Mouse (Mus musculus): ENCODE measurements around the gene D10Wsu102e. TPM values are rescaled to one million over a fixed set of nuclear protein-coding genes. Genes with fewer than 3 reads are reported as not detected.

The D10Wsu102e gene
- polyA plus RNA-seq, 1 experiment, result 0.54 TPM

DNA sequence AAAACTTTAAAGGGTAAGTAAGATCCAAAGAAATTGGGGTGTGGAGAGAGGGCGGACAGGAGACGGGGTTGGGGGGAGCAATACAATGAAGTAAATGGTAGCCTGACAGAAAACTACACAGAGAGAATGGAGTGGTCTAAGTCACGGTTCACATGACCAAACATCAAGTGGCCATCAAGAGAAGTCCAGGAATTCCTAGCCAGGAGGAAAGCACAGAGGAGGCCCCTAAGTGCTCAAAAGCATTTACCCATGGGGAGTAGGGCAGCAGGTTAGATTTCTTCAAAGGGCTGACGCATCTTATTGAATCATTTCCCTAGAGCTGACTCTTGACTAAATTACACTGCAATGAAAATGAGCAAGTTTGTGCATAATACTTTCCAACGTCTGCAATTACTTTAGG, 31.2 kb upstream of the D10Wsu102e start:
- H3K4me1 ChIP-seq (ENCODE audit: control insufficient read depth, insufficient read depth, low read length), result peaks cover 46% of the 10 kb centered on the region

DNA sequence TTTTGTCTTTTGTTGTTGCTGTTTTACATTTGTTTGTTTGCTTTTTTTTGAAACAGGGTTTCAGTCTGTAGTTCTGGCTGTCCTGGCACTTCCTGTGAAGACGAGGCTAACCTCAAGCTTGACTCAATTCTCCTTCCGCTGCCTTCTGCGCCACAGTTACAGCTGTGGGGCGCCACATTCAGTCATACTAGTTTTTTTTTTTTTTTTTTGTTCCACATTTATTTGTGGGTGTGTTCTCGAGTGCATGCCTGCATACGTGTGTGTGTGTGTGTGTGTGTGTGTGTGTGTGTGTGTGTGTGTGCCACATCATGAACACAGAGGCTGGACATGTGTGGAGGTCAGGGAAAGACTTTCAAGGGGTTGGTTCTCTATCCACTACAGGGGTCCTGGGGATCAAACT, 29.7 kb upstream of the D10Wsu102e start:
- H3K4me1 ChIP-seq (ENCODE audit: control insufficient read depth, insufficient read depth, low read length), result peaks cover 41% of the 10 kb centered on the region
- peak overlapping the region; percentile 90 for H3K27ac ChIP-seq (ENCODE audit: insufficient read depth, low read depth, low read length)
- TF ChIP-seq POLR2A (IDR thresholded peaks at IDR 0.05; ENCODE audit: borderline replicate concordance, low read depth, low read length) (no peak), CTCF (IDR thresholded peaks at IDR 0.05; ENCODE audit: low read depth, low read length) (0 out of 2 replicates have a peak, but pooled peaks have one; percentile 23)
- no peak overlapping the region for H3K4me3 ChIP-seq (ENCODE audit: insufficient read depth, low read length)

More for the DNA sequence above, 31.2 kb upstream of the D10Wsu102e start:
- no peak for TF ChIP-seq POLR2A (IDR thresholded peaks at IDR 0.05; ENCODE audit: borderline replicate concordance, low read depth, low read length)
- TF ChIP-seq CTCF (IDR thresholded peaks at IDR 0.05; ENCODE audit: low read depth, low read length), result no peak
- H3K27ac ChIP-seq (ENCODE audit: insufficient read depth, low read depth, low read length), result peak overlapping the region; percentile 8; the same call in 1 of the 2 replicates
- no peak overlapping the region for H3K4me3 ChIP-seq (ENCODE audit: insufficient read depth, low read length)

DNA sequence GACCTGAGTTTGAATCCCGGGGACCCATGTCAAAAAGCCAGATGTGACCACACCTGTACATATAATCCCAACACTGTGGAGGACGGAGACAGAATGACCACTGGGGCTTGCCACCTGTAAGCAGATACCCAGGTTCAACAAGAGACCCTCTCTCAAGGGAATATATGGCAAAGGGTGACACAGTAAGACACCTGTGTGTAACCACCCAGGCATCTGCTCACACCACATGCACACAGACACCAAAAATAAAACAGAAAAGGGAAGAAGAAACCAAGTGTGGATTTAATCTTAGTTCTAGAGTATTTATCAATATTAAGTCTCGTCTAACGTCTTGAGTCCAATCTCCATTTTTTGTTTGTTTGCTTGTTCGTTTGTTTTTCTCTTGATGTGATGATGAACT, 28.2 kb upstream of the D10Wsu102e start:
- Histone ChIP-seq H3K27ac (ENCODE audit: insufficient read depth, low read depth, low read length) (no peak overlapping the region), H3K4me3 (ENCODE audit: insufficient read depth, low read length) (no peak overlapping the region), H3K4me1 (ENCODE audit: control insufficient read depth, insufficient read depth, low read length) (peaks cover 47% of the 10 kb centered on the region)
- TF ChIP-seq POLR2A (IDR thresholded peaks at IDR 0.05; ENCODE audit: borderline replicate concordance, low read depth, low read length) (no peak), CTCF (IDR thresholded peaks at IDR 0.05; ENCODE audit: low read depth, low read length) (no peak)

DNA sequence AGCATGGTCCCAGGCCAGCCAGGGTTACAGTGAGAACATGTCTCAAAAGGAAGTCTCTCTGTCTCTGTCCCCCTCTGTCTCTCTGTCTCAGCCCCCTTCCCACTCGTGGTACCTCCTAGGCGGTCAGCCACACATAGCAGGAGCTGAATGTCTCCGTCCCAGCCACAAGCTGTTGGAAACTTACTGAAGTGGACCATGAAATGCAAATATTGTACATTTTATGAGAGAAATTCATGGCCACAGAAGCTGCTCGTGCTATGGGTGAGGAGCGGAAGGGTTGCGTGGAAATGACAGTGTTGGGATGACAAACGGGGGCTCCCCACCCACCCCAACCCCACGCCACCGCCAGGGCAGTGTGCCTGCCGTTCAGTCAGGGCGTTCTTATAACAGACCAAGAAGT, 27.4 kb upstream of the D10Wsu102e start:
- no peak overlapping the region for H3K27ac ChIP-seq (ENCODE audit: insufficient read depth, low read depth, low read length)

DNA sequence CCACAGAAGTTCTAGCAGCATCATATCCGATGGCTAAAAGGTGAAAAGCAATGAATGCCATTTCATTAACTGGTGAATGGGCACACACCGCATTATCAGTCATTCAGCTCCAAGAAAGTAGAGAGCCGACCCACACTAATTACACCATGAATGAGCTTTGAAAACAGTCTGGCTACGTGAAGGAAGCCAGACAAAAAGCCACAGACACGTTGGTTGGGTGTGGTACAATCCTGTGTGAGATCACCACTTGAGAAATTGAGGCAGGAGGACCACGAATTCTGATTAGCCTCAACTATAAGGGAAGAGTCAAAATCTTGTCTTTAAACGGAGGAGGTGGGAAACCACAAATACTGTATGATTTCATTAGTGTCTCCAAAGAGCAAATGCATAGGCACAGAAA, 23.7 kb upstream of the D10Wsu102e start:
- no peak overlapping the region for H3K27ac ChIP-seq (ENCODE audit: insufficient read depth, low read depth, low read length)
- H3K4me1 ChIP-seq (ENCODE audit: control insufficient read depth, insufficient read depth, low read length), result peaks cover 23% of the 10 kb centered on the region
- TF ChIP-seq POLR2A (IDR thresholded peaks at IDR 0.05; ENCODE audit: borderline replicate concordance, low read depth, low read length), result no peak
- TF ChIP-seq CTCF (IDR thresholded peaks at IDR 0.05; ENCODE audit: low read depth, low read length), result no peak

More for the DNA sequence above, 27.4 kb upstream of the D10Wsu102e start:
- TF ChIP-seq POLR2A (IDR thresholded peaks at IDR 0.05; ENCODE audit: borderline replicate concordance, low read depth, low read length) (no peak), CTCF (IDR thresholded peaks at IDR 0.05; ENCODE audit: low read depth, low read length) (no peak)
- peaks cover 47% of the 10 kb centered on the region for H3K4me1 ChIP-seq (ENCODE audit: control insufficient read depth, insufficient read depth, low read length)
- no peak overlapping the region for H3K4me3 ChIP-seq (ENCODE audit: insufficient read depth, low read length)

DNA sequence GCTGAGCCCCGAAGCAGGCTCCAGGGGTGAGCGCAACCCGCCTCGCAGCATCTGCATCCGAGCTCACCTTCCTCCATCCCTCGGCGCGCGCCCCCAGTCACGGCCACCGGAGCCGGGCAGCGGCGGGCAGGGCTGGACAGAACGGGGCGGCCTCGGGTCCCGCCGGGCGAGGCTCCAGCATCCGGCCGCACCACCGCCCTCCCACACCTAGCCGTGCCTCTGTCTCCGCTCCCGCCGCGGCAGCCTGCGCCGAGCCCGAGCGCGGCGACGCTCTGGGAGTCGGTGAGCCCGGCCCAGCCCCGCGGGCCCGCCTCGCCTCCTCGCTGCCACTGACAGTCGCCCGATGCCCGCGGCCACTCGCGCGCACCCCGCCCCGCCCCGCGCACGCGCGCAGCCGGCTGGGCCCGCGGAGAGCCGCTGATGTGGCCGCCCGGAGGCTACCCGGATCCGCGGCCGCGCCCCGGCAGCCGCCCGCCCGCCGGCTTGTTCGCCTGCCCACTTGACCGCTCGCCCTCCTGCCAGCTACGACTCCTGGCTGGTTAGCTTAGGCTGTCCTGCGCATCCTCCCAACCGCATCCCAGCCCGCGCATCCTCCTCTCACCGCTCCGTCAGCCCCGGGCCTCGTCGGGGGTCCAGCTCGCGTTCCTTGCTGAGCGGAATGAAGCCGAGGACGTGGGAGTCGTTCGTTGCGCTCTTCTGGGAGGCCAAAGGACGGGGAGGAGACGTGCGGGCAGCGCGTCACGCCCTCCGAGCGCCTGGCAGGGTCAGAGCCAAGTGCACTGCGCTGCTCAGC, 22.7 kb upstream of the D10Wsu102e start, which contains the start of gene Slc41a2:
Gene Slc41a2 (minus strand): TSS at position 724 of the 793 bp plus-strand sequence.
- H3K27ac ChIP-seq (ENCODE audit: insufficient read depth, low read depth, low read length), result peak within 1 kb of the TSS; percentile 71
- H3K4me3 ChIP-seq (ENCODE audit: insufficient read depth, low read length), result peak within 1 kb of the TSS; percentile 68
- TF ChIP-seq POLR2A (IDR thresholded peaks at IDR 0.05; ENCODE audit: borderline replicate concordance, low read depth, low read length) (no peak), CTCF (IDR thresholded peaks at IDR 0.05; ENCODE audit: low read depth, low read length) (no peak)
- H3K4me1 ChIP-seq (ENCODE audit: control insufficient read depth, insufficient read depth, low read length), result peaks cover 24% of the 10 kb centered on the region

More for the DNA sequence above, 23.7 kb upstream of the D10Wsu102e start:
- peak overlapping the region; percentile 16; the same call in 1 of the 2 replicates for H3K4me3 ChIP-seq (ENCODE audit: insufficient read depth, low read length)

DNA sequence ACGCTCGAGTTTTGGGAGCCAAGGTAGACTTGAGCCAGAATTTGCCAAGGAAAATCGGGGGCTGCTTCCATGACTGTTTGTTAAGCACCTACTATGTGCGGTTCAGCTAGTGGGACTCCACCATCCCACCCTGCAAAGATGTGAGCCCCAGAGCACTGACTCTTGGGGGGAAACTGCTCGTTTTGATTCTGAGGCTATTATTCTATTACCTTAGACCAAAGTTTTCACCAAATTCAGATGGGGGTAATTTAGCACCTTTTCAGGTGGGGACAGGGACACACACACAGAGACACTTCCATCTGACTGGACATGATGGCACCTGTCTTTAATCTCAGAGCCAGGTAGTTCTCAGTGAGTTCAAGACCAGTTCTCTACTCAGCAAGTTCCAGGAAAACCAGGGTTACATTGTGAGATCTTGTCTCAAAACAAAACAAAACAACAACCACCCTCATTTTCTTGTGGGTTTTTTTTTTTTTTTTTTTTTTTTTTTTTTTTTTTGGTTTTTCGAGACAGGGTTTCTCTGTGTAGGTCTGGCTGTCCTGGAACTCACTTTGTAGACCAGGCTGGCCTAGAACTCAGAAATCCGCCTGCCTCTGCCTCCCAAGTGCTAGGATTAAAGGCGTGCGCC, 21.9 kb upstream of the D10Wsu102e start:
- H3K4me1 ChIP-seq (ENCODE audit: control insufficient read depth, insufficient read depth, low read length), result peaks cover 28% of the 10 kb centered on the region
- no peak for TF ChIP-seq POLR2A (IDR thresholded peaks at IDR 0.05; ENCODE audit: borderline replicate concordance, low read depth, low read length)
- peak overlapping the region; percentile 71 for H3K27ac ChIP-seq (ENCODE audit: insufficient read depth, low read depth, low read length)
- peak overlapping the region; percentile 68 for H3K4me3 ChIP-seq (ENCODE audit: insufficient read depth, low read length)

DNA sequence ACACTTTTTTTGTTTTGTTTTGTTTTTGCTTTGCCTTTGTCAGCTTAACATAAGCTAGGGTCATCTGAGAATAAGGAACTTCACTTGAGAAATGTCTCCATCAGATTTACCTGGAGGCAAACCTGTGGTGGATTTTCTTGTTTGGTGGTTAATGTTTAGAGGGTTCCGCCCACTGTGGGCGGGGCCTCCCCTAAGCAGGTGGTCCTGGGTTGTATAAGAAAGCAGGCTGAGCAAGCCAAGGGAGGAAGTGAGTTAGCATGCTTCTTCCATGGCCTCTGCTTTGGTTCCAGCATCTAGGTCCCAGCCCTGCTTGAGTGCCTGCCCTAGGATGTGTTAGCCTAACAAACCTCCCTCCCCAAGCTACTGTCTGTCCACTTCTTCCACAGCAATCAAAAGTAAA, 18.8 kb upstream of the D10Wsu102e start:
- TF ChIP-seq CTCF (IDR thresholded peaks at IDR 0.05; ENCODE audit: low read depth, low read length) (no peak), POLR2A (IDR thresholded peaks at IDR 0.05; ENCODE audit: borderline replicate concordance, low read depth, low read length) (no peak)
- H3K27ac ChIP-seq (ENCODE audit: insufficient read depth, low read depth, low read length), result no peak overlapping the region
- no peak overlapping the region for H3K4me3 ChIP-seq (ENCODE audit: insufficient read depth, low read length)
- H3K4me1 ChIP-seq (ENCODE audit: control insufficient read depth, insufficient read depth, low read length), result peaks cover 40% of the 10 kb centered on the region

DNA sequence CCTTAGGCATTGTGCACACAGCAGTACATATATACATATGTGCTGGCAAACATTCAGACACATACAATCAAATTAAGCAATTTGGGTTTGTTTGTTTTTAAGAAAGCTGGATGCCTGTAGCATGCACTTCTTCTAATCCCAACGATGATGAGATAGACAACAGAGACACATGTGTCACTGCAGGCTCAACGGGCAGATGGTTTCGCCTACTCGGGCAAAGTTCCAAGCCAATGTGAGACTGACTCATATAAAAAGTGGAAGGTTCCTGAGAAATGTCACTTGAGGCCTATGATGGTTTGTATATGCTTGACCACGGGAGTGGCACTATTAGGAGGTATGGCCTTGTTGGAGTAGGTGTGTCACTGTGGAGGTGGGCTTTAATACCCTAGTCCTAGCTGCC, 16.9 kb upstream of the D10Wsu102e start:
- H3K27ac ChIP-seq (ENCODE audit: insufficient read depth, low read depth, low read length), result peak overlapping the region; percentile 91
- peaks cover 33% of the 10 kb centered on the region for H3K4me1 ChIP-seq (ENCODE audit: control insufficient read depth, insufficient read depth, low read length)
- no peak overlapping the region for H3K4me3 ChIP-seq (ENCODE audit: insufficient read depth, low read length)
- TF ChIP-seq CTCF (IDR thresholded peaks at IDR 0.05; ENCODE audit: low read depth, low read length), result no peak
- TF ChIP-seq POLR2A (IDR thresholded peaks at IDR 0.05; ENCODE audit: borderline replicate concordance, low read depth, low read length), result no peak

Data from bone marrow macrophage, adult 2 months (primary cell).